Mouse (Mus musculus) intestine, embryonic 14.5 days (tissue): Measurements from ENCODE around the gene Cdc34b. TPM values are rescaled to one million over a fixed set of nuclear protein-coding genes. Genes with fewer than 3 reads are reported as not detected.
"Not testable (repeated sequence)": the region's sequence is repeated elsewhere in the genome, so short reads cannot be mapped to it uniquely, and the experiment has no call there.

ENCODE experiments used
- ATAC-seq: fragments of 200-750 bp; cut with Nextera tagmentation; replicated peaks from 2 replicates; pipeline ENCODE4 v1.8.0; 2017; ENCODE audit warnings: low read depth, moderate number of reproducible peaks, moderate TSS enrichment, moderate library complexity; ENCODE audit not compliant: low FRiP score, low TSS enrichment
- DNase-seq: peaks from one replicate; pipeline ENCODE4 v3.0.0-alpha.2; 2018; ENCODE audit warnings: low spot score
- H3K27ac ChIP-seq: fragments of 300-500 bp; sonication (generic); 2 replicates; pipeline ENCODE4 v1.5.1; 2014; ENCODE audit warnings: low read depth, mild to moderate bottlenecking, control low read depth
- H3K27me3 ChIP-seq: fragments of 300-500 bp; sonication (generic); replicated peaks from 2 replicates; pipeline ENCODE4 v1.6.1; 2014; ENCODE audit warnings: low read length, control low read depth; ENCODE audit not compliant: control insufficient read depth, insufficient read depth
- H3K36me3 ChIP-seq: fragments of 300-500 bp; sonication (generic); 2 replicates; pipeline ENCODE4 v1.6.1; 2014; ENCODE audit warnings: low read length, control low read depth; ENCODE audit not compliant: control insufficient read depth, insufficient read depth
- H3K4me1 ChIP-seq: fragments of 300-500 bp; sonication (generic); replicated peaks from 2 replicates; pipeline ENCODE4 v1.6.1; 2014; ENCODE audit warnings: low read length, control low read depth, mixed read lengths; ENCODE audit not compliant: control insufficient read depth, insufficient read depth
- H3K4me2 ChIP-seq: fragments of 300-500 bp; sonication (generic); 2 replicates; pipeline ENCODE4 v1.6.1; 2014; ENCODE audit warnings: low read length
- H3K4me3 ChIP-seq: fragments of 300-500 bp; sonication (generic); 2 replicates; pipeline ENCODE4 v1.5.1; 2014; ENCODE audit warnings: low read depth, low read length, control low read depth, mixed read lengths
- H3K9ac ChIP-seq: fragments of 300-500 bp; sonication (generic); 2 replicates; pipeline ENCODE4 v1.6.1; 2014; ENCODE audit warnings: mild to moderate bottlenecking, low read length
- H3K9me3 ChIP-seq: fragments of 300-500 bp; sonication (generic); 2 replicates; pipeline ENCODE4 v1.6.1; 2016; ENCODE audit warnings: low read length, control low read depth; ENCODE audit not compliant: control insufficient read depth
- WGBS: fragments of 180-500 bp; shearing (Covaris S2); extraction: QIAGEN DNeasy Blood & Tissue Kit; methylation state at CpG from one replicate; pipeline ENCODE4 v1.1.7; 2014; 5-methylcytosine and 5-hydroxymethylcytosine counted together
- polyA plus RNA-seq: library from polyadenylated mRNA; unstranded; fragments of >200 nt; fragmentation: Nextera tagmentation; extraction: Ambion mirVana; gene quantifications from 2 replicates; pipeline ENCODE4 v1.2.1, GENCODE M21; 2014

Gene Cdc34b
- polyA plus RNA-seq = 0.20 TPM in 1 of 2 replicates, not detected in the other

GRCm38 (mm10) chr11:94741732-94742272, at the start of gene Cdc34b:
Gene Cdc34b (plus strand): TSS chr11:94741782.
- ATAC-seq = no peak
- WGBS = 81% methylated on average over 29 of the region's 29 CpGs
- H3K4me3 ChIP-seq = no peak within 1 kb of the TSS
- no peak within 1 kb of the TSS for H3K9ac ChIP-seq
- no peak for DNase-seq
- H3K9me3 ChIP-seq = no peaks in the 10 kb centered on the region
- no peaks in the 10 kb centered on the region for H3K36me3 ChIP-seq
- no peaks in the 10 kb centered on the region for H3K4me1 ChIP-seq
- H3K27ac ChIP-seq = no peak within 1 kb of the TSS
- no peak within 1 kb of the TSS for H3K4me2 ChIP-seq
- no peaks in the 10 kb centered on the region for H3K27me3 ChIP-seq

GRCm38 (mm10) chr11:94692502-94692901, 49.1 kb upstream of the Cdc34b start:
- H3K36me3 ChIP-seq, H3K27ac ChIP-seq, H3K9ac ChIP-seq, H3K4me3 ChIP-seq, H3K27me3 ChIP-seq, DNase-seq, H3K4me2 ChIP-seq, H3K9me3 ChIP-seq, ATAC-seq, H3K4me1 ChIP-seq: not testable (repeated sequence)

DNA sequence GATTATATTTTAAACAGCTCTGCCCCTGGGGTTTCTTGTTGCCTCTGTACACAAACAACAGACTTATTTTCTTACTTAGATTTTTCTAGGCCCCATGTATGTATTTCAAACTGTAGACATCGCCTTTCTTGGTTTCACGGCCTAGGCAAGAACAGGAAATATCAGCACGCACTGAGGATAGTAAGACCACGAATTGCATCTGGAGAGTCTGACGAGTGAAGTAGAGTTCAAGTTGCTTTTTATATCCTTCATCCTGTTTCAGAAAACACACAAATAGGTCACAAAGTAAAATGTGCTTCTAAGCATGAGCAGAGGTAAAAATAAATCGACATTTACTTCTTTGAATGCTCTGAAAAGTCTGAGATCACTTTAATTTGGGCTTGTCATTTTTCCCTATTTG, 46.1 kb upstream of the Cdc34b start:
- DNase-seq (no peak), ATAC-seq (no peak)
- Histone ChIP-seq H3K4me1 (no peaks in the 10 kb centered on the region), H3K27ac (no peak overlapping the region), H3K27me3 (no peaks in the 10 kb centered on the region), H3K4me3 (no peak overlapping the region), H3K9ac (no peak overlapping the region), H3K9me3 (no peaks in the 10 kb centered on the region), H3K36me3 (no peaks in the 10 kb centered on the region), H3K4me2 (no peak overlapping the region)
- 75% methylated on average over 6 of the region's 6 CpGs for WGBS

DNA sequence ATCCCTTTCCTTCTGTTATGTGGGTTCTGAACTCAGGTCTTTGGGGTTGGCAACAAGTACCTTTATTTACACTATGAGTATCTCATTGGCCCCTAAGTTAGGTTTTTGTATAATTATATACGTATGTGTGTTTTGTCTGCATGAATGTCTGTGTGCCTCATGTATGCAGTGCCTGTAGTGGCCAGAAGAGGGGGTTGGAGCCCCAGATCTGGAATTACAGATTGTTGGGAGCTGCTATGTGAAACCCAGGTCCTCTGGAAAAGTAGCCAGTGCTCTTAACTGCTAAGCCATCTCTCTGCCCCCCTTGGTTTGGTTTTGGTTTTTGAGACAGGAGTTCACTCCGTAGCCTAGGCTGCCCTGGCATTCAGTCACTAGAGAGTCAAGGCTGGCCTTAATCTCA, 44.4 kb upstream of the Cdc34b start:
- WGBS = 78% methylated on average over 2 of the region's 2 CpGs
- H3K36me3 ChIP-seq = no peaks in the 10 kb centered on the region

DNA sequence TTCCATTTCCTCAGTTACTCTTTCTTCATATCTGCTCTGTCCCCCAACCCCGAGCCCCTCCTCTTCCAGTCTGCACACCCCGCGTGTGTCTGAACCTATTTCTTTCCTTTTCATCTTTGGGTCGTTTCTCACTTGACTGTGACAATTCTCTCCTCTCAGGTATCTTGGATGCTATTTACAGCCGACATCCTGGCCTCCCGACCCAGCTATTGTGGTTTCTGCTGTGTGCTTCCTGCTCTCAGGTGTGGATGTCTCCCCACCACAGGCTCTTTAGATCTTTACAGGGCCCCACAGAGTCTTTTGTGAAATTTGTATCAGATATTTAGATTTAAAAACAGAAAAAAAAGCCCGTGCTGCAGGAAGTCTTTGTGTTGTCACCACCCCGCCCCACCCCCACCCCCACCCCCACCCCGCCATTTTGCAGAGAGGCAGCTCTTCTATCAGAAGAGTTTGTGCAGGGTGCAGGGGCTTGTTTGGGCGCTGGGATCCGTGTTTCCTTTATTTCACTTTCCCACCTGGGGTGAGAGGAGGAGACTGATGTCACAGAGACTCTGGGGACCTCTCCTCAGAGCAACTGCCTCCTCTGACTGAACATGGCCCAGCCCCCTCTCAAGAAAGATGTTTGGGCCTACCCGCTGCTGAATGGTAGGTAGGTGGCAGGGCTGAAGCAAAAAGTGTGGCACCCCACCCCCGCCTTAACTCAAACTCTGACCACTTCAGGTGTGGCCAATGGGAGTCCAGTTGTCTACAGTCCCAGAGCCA, 43.7 kb upstream of the Cdc34b start:
- Histone ChIP-seq H3K27ac (no peak overlapping the region), H3K9ac (no peak overlapping the region), H3K4me1 (peaks cover 18% of the 10 kb centered on the region; the same call in 1 of the 2 replicates), H3K36me3 (no peaks in the 10 kb centered on the region), H3K9me3 (no peaks in the 10 kb centered on the region), H3K4me3 (no peak overlapping the region), H3K4me2 (no peak overlapping the region), H3K27me3 (no peaks in the 10 kb centered on the region)
- 43% methylated on average over 13 of the region's 13 CpGs for WGBS
- ATAC-seq = no peak
- no peak for DNase-seq

More for the DNA sequence above, 44.4 kb upstream of the Cdc34b start:
- no peak overlapping the region for H3K9ac ChIP-seq
- no peaks in the 10 kb centered on the region for H3K27me3 ChIP-seq
- DNase-seq (no peak), ATAC-seq (no peak)
- H3K4me3 ChIP-seq = no peak overlapping the region
- no peak overlapping the region for H3K27ac ChIP-seq
- H3K4me1 ChIP-seq = peaks cover 14% of the 10 kb centered on the region; the same call in 1 of the 2 replicates
- no peak overlapping the region for H3K4me2 ChIP-seq
- H3K9me3 ChIP-seq = no peaks in the 10 kb centered on the region

DNA sequence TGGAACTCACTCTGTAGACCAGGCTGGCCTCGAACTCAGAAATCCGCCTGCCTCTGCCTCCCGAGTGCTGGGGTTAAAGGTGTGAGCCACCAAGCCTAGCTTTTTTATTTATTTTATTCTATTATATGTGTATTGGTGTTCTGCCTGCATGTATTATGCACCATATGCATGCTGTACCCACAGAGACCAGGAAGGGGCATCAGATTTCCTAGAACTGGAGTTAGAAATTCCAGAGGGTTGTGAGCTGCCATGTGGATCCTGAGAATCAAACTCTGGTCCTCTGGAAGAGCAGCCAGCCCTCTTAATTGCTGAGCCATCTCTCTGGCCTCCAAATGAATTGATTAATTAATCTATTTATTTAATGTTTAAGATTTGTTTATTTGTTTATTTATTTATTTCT, 42.2 kb upstream of the Cdc34b start:
- Histone ChIP-seq H3K9me3 (no peaks in the 10 kb centered on the region), H3K27me3 (no peaks in the 10 kb centered on the region), H3K4me1 (peaks cover 21% of the 10 kb centered on the region; the same call in 1 of the 2 replicates), H3K4me2 (no peak overlapping the region), H3K27ac (no peak overlapping the region), H3K36me3 (no peaks in the 10 kb centered on the region), H3K9ac (no peak overlapping the region), H3K4me3 (no peak overlapping the region)
- no peak for ATAC-seq
- no peak for DNase-seq
- WGBS = 93% methylated on average over 3 of the region's 3 CpGs

- H3K4me1 ChIP-seq = peaks cover 21% of the 10 kb centered on the region; the same call in 1 of the 2 replicates
- no peaks in the 10 kb centered on the region for H3K27me3 ChIP-seq
- no peak overlapping the region for H3K9ac ChIP-seq
- H3K4me3 ChIP-seq = peak overlapping the region; percentile 17; the same call in 1 of the 2 replicates
- peaks cover 3% of the 10 kb centered on the region; the same call in 1 of the 2 replicates for H3K9me3 ChIP-seq
- H3K36me3 ChIP-seq = no peaks in the 10 kb centered on the region
- peak overlapping the region; percentile 59 for H3K27ac ChIP-seq
- 25% methylated on average over 27 of the region's 27 CpGs for WGBS
- peak; percentile 57 for DNase-seq
- no peak for ATAC-seq
- peak overlapping the region; percentile 35 for H3K4me2 ChIP-seq
Observed at GRCm38 (mm10) chr11:94701401-94702215, 40.0 kb upstream of the Cdc34b start.

- ATAC-seq (no peak), DNase-seq (no peak)
- Histone ChIP-seq H3K4me2 (peak overlapping the region; percentile 35; the same call in 1 of the 2 replicates), H3K36me3 (no peaks in the 10 kb centered on the region), H3K27me3 (no peaks in the 10 kb centered on the region), H3K4me3 (no peak overlapping the region), H3K9ac (no peak overlapping the region), H3K4me1 (peaks cover 21% of the 10 kb centered on the region; the same call in 1 of the 2 replicates), H3K27ac (peak overlapping the region; percentile 59; the same call in 1 of the 2 replicates), H3K9me3 (peaks cover 3% of the 10 kb centered on the region; the same call in 1 of the 2 replicates)
- 33% methylated on average over 3 of the region's 3 CpGs for WGBS
Observed at GRCm38 (mm10) chr11:94702216-94702610, 39.4 kb upstream of the Cdc34b start.
